Mouse (Mus musculus) forebrain, embryonic 14.5 days (tissue): ENCODE results near the gene Foxk1. TPM values are rescaled to one million over a fixed set of nuclear protein-coding genes. Genes with fewer than 3 reads are reported as not detected.

Source experiments
- ATAC-seq: fragments of 200-750 bp; cut with Nextera tagmentation; 2 replicates; pipeline ENCODE4 v1.8.0; 2017; ENCODE audit warnings: mild to moderate bottlenecking, moderate library complexity
- DNase-seq: peaks from one replicate; pipeline ENCODE4 v3.0.0-alpha.2; 2015; ENCODE audit warnings: low spot score
- H3K27ac ChIP-seq: fragments of 300-500 bp; sonication (generic); 2 replicates; pipeline ENCODE4 v1.5.1; 2014; ENCODE audit warnings: low read depth, mild to moderate bottlenecking, control low read depth, low read length, moderate library complexity
- H3K27me3 ChIP-seq: fragments of 300-500 bp; sonication (generic); replicated peaks from 2 replicates; pipeline ENCODE4 v1.6.1; 2014; ENCODE audit warnings: low read length, control low read depth, mixed read lengths; ENCODE audit not compliant: control insufficient read depth, insufficient read depth
- H3K36me3 ChIP-seq: fragments of 300-500 bp; sonication (generic); 2 replicates; pipeline ENCODE4 v1.6.1; 2014; ENCODE audit warnings: low read length, control low read depth; ENCODE audit not compliant: control insufficient read depth, insufficient read depth
- H3K4me1 ChIP-seq: fragments of 300-500 bp; sonication (generic); 2 replicates; pipeline ENCODE4 v1.6.1; 2014; ENCODE audit warnings: antibody characterized with exemption, low read length, control low read depth; ENCODE audit not compliant: control insufficient read depth, insufficient read depth
- H3K4me2 ChIP-seq: fragments of 300-500 bp; sonication (generic); 2 replicates; pipeline ENCODE4 v1.6.1; 2014; ENCODE audit warnings: mild to moderate bottlenecking, control low read depth, low read length
- H3K4me3 ChIP-seq: fragments of 300-500 bp; sonication (generic); 2 replicates; pipeline ENCODE4 v1.5.1; 2014; ENCODE audit warnings: low read depth, low read length, control low read depth
- H3K9ac ChIP-seq: fragments of 300-500 bp; sonication (generic); 2 replicates; pipeline ENCODE4 v1.6.1; 2014; ENCODE audit warnings: mild to moderate bottlenecking, low read length, control low read depth, moderate library complexity
- H3K9me3 ChIP-seq: fragments of 300-500 bp; sonication (generic); replicated peaks from 2 replicates; pipeline ENCODE4 v1.6.1; 2016; ENCODE audit warnings: low read length, control low read depth, mixed read lengths; ENCODE audit not compliant: control insufficient read depth
- WGBS: fragments of 180-500 bp; shearing (Covaris S2); extraction: QIAGEN DNeasy Blood & Tissue Kit; methylation state at CpG from one replicate; pipeline ENCODE4 v1.1.7; 2014; 5-methylcytosine and 5-hydroxymethylcytosine counted together
- polyA plus RNA-seq: library from polyadenylated mRNA; unstranded; fragments of >200 nt; fragmentation: Nextera tagmentation; extraction: Ambion mirVana; gene quantifications from 2 replicates; pipeline ENCODE4 v1.2.1, GENCODE M21; 2014

Gene Foxk1
- polyA plus RNA-seq, 1 experiment from 2014 or later = 1.8 TPM

GRCm38 (mm10) chr5:142482512-142482911 lies 81.2 kb downstream of the Foxk1 start:
- no peaks in the 10 kb centered on the region; the same call in 1 of the 2 replicates for H3K4me1 ChIP-seq
- no peak for DNase-seq
- H3K4me3 ChIP-seq = no peak overlapping the region
- H3K9ac ChIP-seq = no peak overlapping the region
- no peak for ATAC-seq
- no peak overlapping the region for H3K4me2 ChIP-seq
- H3K27ac ChIP-seq = no peak overlapping the region
- no peaks in the 10 kb centered on the region for H3K27me3 ChIP-seq
- H3K36me3 ChIP-seq = no peaks in the 10 kb centered on the region
- no peaks in the 10 kb centered on the region for H3K9me3 ChIP-seq
- 58% methylated on average over 2 of the region's 2 CpGs for WGBS

GRCm38 (mm10) chr5:142483581-142483980 lies 82.3 kb downstream of the Foxk1 start:
- no peaks in the 10 kb centered on the region for H3K27me3 ChIP-seq
- WGBS = 93% methylated on average over 5 of the region's 5 CpGs

GRCm38 (mm10) chr5:142486654-142487053 lies 85.4 kb downstream of the Foxk1 start:
- Histone ChIP-seq H3K4me2 (no peak overlapping the region), H3K36me3 (no peaks in the 10 kb centered on the region), H3K4me1 (no peaks in the 10 kb centered on the region), H3K4me3 (no peak overlapping the region), H3K27me3 (no peaks in the 10 kb centered on the region), H3K9ac (no peak overlapping the region), H3K27ac (no peak overlapping the region), H3K9me3 (no peaks in the 10 kb centered on the region)
- DNase-seq (no peak), ATAC-seq (no peak)
- WGBS = 77% methylated on average over 9 of the region's 9 CpGs

More at GRCm38 (mm10) chr5:142483581-142483980, 82.3 kb downstream of the Foxk1 start:
- ATAC-seq = no peak
- H3K27ac ChIP-seq = no peak overlapping the region
- H3K4me1 ChIP-seq = no peaks in the 10 kb centered on the region; the same call in 1 of the 2 replicates
- no peak overlapping the region for H3K4me2 ChIP-seq
- H3K4me3 ChIP-seq = no peak overlapping the region
- DNase-seq = no peak
- H3K36me3 ChIP-seq = no peaks in the 10 kb centered on the region
- H3K9me3 ChIP-seq = no peaks in the 10 kb centered on the region
- no peak overlapping the region for H3K9ac ChIP-seq

GRCm38 (mm10) chr5:142489955-142490707 lies 88.8 kb downstream of the Foxk1 start:
- no peak overlapping the region for H3K4me3 ChIP-seq
- H3K27me3 ChIP-seq = no peaks in the 10 kb centered on the region
- 75% methylated on average over 9 of the region's 9 CpGs for WGBS
- no peak overlapping the region for H3K9ac ChIP-seq
- no peak for DNase-seq
- ATAC-seq = no peak
- H3K27ac ChIP-seq = no peak overlapping the region
- no peaks in the 10 kb centered on the region for H3K4me1 ChIP-seq
- H3K4me2 ChIP-seq = no peak overlapping the region
- H3K9me3 ChIP-seq = no peaks in the 10 kb centered on the region
- no peaks in the 10 kb centered on the region for H3K36me3 ChIP-seq

GRCm38 (mm10) chr5:142493307-142493706 lies 92.0 kb downstream of the Foxk1 start:
- Histone ChIP-seq H3K4me2 (no peak overlapping the region), H3K9ac (no peak overlapping the region), H3K9me3 (no peaks in the 10 kb centered on the region), H3K4me1 (no peaks in the 10 kb centered on the region), H3K27me3 (no peaks in the 10 kb centered on the region), H3K27ac (no peak overlapping the region), H3K4me3 (no peak overlapping the region), H3K36me3 (no peaks in the 10 kb centered on the region)
- 90% methylated on average over 3 of the region's 3 CpGs for WGBS
- no peak for ATAC-seq
- DNase-seq = no peak

GRCm38 (mm10) chr5:142495321-142496096 lies 94.2 kb downstream of the Foxk1 start:
- no peak overlapping the region for H3K4me3 ChIP-seq
- ATAC-seq (no peak), DNase-seq (peak; percentile 31)
- no peaks in the 10 kb centered on the region for H3K27me3 ChIP-seq
- 62% methylated on average over 10 of the region's 14 CpGs for WGBS
- H3K9me3 ChIP-seq = no peaks in the 10 kb centered on the region
- H3K4me2 ChIP-seq = no peak overlapping the region
- no peak overlapping the region for H3K27ac ChIP-seq
- no peaks in the 10 kb centered on the region for H3K36me3 ChIP-seq
- H3K9ac ChIP-seq = no peak overlapping the region
- H3K4me1 ChIP-seq = no peaks in the 10 kb centered on the region

GRCm38 (mm10) chr5:142498964-142499363 lies 97.7 kb downstream of the Foxk1 start:
- 27% methylated on average over 3 of the region's 3 CpGs for WGBS
- no peak overlapping the region for H3K4me2 ChIP-seq
- H3K9me3 ChIP-seq = no peaks in the 10 kb centered on the region
- no peaks in the 10 kb centered on the region for H3K4me1 ChIP-seq
- H3K36me3 ChIP-seq = no peaks in the 10 kb centered on the region
- peak; percentile 60 for DNase-seq
- H3K27ac ChIP-seq = no peak overlapping the region
- H3K27me3 ChIP-seq = no peaks in the 10 kb centered on the region
- peak; percentile 43; the same call in 1 of the 2 replicates for ATAC-seq
- no peak overlapping the region for H3K9ac ChIP-seq
- no peak overlapping the region for H3K4me3 ChIP-seq

- no peak overlapping the region for H3K4me2 ChIP-seq
- no peak overlapping the region for H3K9ac ChIP-seq
- 79% methylated on average over 10 of the region's 10 CpGs for WGBS
- no peak overlapping the region for H3K27ac ChIP-seq
- H3K4me1 ChIP-seq = no peaks in the 10 kb centered on the region
- no peaks in the 10 kb centered on the region for H3K36me3 ChIP-seq
- DNase-seq (no peak), ATAC-seq (no peak)
- no peaks in the 10 kb centered on the region for H3K27me3 ChIP-seq
- no peaks in the 10 kb centered on the region for H3K9me3 ChIP-seq
- H3K4me3 ChIP-seq = no peak overlapping the region
Observed at GRCm38 (mm10) chr5:142500918-142501317, 99.6 kb downstream of the Foxk1 start.

- Histone ChIP-seq H3K9me3 (no peaks in the 10 kb centered on the region), H3K27me3 (no peaks in the 10 kb centered on the region), H3K27ac (no peak overlapping the region), H3K36me3 (no peaks in the 10 kb centered on the region), H3K9ac (no peak overlapping the region), H3K4me2 (no peak overlapping the region), H3K4me1 (no peaks in the 10 kb centered on the region), H3K4me3 (no peak overlapping the region)
- ATAC-seq (peak; percentile 90), DNase-seq (peak; percentile 91)
- 0% methylated on average over 3 of the region's 3 CpGs for WGBS
Observed at GRCm38 (mm10) chr5:142502414-142502813, 101.1 kb downstream of the Foxk1 start.
